Mouse (Mus musculus) bone marrow macrophage, adult 2 months (primary cell): Measurements from ENCODE around the gene Dis3l2. TPM values are rescaled to one million over a fixed set of nuclear protein-coding genes. Genes with fewer than 3 reads are reported as not detected.

ENCODE experiments used
- H3K27ac ChIP-seq: 2 replicates; pipeline ENCODE4 v1.5.1; 2012; ENCODE audit warnings: low read depth, low read length; ENCODE audit not compliant: insufficient read depth
- H3K4me1 ChIP-seq: 2 replicates; pipeline ENCODE4 v1.6.1; 2012; ENCODE audit warnings: low read length; ENCODE audit not compliant: control insufficient read depth, insufficient read depth
- H3K4me3 ChIP-seq: 2 replicates; pipeline ENCODE4 v1.5.1; 2012; ENCODE audit warnings: mild to moderate bottlenecking, low read length, moderate library complexity; ENCODE audit not compliant: insufficient read depth
- CTCF ChIP-seq: IDR thresholded peaks from 2 replicates; pipeline ENCODE4 v1.5.1; 2012; ENCODE audit warnings: low read depth, mild to moderate bottlenecking, low read length, moderate library complexity
- POLR2A ChIP-seq: IDR thresholded peaks from 2 replicates; pipeline ENCODE4 v1.6.1; 2012; ENCODE audit warnings: mild to moderate bottlenecking, low read depth, low read length, borderline replicate concordance
- polyA plus RNA-seq: library from polyadenylated mRNA; stranded (reverse); fragments of >200 nt; gene quantifications from 2 replicates; pipeline ENCODE4 v1.2.4, GENCODE M21; 2012; ENCODE audit not compliant: missing spikeins, insufficient read depth, insufficient read length

The Dis3l2 gene
- polyA plus RNA-seq, 1 experiment, result 13.8 TPM

GRCm38 (mm10) chr1:86878743-86879142, 175.1 kb downstream of the Dis3l2 start:
- Histone ChIP-seq H3K4me1 (no peaks in the 10 kb centered on the region), H3K27ac (no peak overlapping the region)
- no peak for TF ChIP-seq POLR2A
- TF ChIP-seq CTCF, result no peak

GRCm38 (mm10) chr1:86879547-86879946, 175.9 kb downstream of the Dis3l2 start:
- H3K4me1 ChIP-seq, result no peaks in the 10 kb centered on the region
- no peak overlapping the region for H3K4me3 ChIP-seq
- no peak for TF ChIP-seq POLR2A
- TF ChIP-seq CTCF, result no peak
- H3K27ac ChIP-seq, result no peak overlapping the region

More at GRCm38 (mm10) chr1:86878743-86879142, 175.1 kb downstream of the Dis3l2 start:
- no peak overlapping the region for H3K4me3 ChIP-seq

DNA sequence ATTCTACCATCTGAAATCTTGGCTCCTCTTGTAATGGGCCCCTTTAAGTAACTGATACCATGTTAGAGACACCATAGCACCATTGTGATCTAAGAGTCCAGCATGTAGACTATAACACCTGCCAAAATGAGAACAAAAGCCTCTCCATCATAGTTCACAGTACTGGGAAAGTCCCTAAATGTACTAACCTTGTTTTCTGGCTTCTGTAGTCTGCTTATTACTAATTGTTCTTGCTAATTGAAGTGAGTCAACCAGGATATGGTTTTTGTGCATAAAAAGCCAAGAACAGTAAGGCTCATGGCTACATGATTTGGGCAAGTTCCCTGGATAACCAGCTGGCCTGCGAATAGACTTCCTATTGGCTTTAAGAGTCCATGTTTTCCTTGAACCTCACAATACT, 183.5 kb downstream of the Dis3l2 start:
- TF ChIP-seq POLR2A (no peak), CTCF (no peak)
- no peak overlapping the region for H3K4me3 ChIP-seq
- no peak overlapping the region for H3K27ac ChIP-seq
- no peaks in the 10 kb centered on the region for H3K4me1 ChIP-seq

DNA sequence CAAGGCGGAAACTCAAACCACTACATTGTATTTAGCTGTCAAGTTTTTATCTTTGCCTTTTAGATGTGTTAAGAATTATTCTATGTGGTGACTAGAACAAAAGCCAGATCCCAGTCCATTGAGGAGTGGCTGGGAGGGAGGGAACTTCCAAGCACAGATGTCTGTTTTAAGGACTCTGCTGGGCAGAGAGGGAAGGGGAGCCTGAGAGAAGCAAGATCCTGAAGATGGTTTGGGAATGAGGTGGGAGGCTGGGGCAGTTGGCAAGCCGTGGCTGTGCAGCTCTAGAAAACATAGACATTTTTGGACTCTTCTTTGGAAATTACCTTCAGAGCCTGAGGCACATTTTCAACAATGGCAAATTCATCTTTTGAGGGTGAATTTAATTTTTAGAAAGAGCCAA, 208.9 kb downstream of the Dis3l2 start:
- no peak for TF ChIP-seq POLR2A
- TF ChIP-seq CTCF, result no peak
- Histone ChIP-seq H3K27ac (no peak overlapping the region), H3K4me3 (no peak overlapping the region), H3K4me1 (no peaks in the 10 kb centered on the region)

DNA sequence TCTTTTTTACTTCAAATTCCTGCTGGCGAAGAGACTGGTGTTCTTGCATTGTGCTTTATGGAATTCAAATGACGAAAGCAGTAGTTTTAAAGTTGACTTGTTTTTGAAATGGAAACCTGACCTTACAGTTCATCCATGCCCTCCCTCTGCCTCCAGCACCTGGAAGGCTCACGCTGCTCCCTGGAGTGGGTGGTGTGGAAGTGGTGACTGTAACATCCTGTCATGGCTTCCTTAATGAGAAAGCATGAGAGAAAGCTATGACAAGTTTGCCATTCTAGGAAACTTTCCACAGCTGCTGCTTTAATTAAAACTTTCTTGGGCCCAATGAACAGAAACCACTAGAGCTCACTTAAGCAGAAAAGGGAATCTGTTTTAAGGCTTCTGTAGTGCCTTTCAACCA, 210.3 kb downstream of the Dis3l2 start:
- Histone ChIP-seq H3K27ac (no peak overlapping the region), H3K4me3 (no peak overlapping the region), H3K4me1 (no peaks in the 10 kb centered on the region)
- TF ChIP-seq CTCF (no peak), POLR2A (no peak)

DNA sequence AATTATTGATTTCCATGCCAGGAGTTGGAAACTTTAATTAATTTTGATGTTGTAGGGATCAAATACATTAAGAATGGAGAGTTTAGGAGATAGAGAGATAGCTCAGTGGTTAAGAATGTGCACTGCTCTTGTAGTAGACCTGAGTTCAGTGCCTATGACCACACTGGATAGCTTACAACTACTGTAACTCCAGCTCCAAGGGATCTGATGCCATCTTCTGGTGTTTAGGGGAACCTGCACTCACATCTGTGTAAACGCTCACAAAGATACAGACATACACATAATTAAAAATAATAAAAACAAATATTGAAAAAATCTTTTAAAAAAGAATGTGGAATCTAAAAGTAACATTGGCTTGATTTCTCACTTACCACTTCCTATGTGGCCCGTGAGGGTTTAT, 211.1 kb downstream of the Dis3l2 start:
- Histone ChIP-seq H3K27ac (no peak overlapping the region), H3K4me3 (no peak overlapping the region), H3K4me1 (no peaks in the 10 kb centered on the region)
- TF ChIP-seq POLR2A, result no peak
- TF ChIP-seq CTCF, result no peak

- no peak overlapping the region for H3K27ac ChIP-seq
- H3K4me3 ChIP-seq, result no peak overlapping the region
- no peaks in the 10 kb centered on the region for H3K4me1 ChIP-seq
- no peak for TF ChIP-seq POLR2A
- no peak for TF ChIP-seq CTCF
Observed at GRCm38 (mm10) chr1:86916355-86916984, 212.9 kb downstream of the Dis3l2 start.

- no peaks in the 10 kb centered on the region for H3K4me1 ChIP-seq
- no peak overlapping the region for H3K27ac ChIP-seq
- H3K4me3 ChIP-seq, result no peak overlapping the region
- no peak for TF ChIP-seq CTCF
Observed at GRCm38 (mm10) chr1:86925776-86926175, 222.2 kb downstream of the Dis3l2 start.

DNA sequence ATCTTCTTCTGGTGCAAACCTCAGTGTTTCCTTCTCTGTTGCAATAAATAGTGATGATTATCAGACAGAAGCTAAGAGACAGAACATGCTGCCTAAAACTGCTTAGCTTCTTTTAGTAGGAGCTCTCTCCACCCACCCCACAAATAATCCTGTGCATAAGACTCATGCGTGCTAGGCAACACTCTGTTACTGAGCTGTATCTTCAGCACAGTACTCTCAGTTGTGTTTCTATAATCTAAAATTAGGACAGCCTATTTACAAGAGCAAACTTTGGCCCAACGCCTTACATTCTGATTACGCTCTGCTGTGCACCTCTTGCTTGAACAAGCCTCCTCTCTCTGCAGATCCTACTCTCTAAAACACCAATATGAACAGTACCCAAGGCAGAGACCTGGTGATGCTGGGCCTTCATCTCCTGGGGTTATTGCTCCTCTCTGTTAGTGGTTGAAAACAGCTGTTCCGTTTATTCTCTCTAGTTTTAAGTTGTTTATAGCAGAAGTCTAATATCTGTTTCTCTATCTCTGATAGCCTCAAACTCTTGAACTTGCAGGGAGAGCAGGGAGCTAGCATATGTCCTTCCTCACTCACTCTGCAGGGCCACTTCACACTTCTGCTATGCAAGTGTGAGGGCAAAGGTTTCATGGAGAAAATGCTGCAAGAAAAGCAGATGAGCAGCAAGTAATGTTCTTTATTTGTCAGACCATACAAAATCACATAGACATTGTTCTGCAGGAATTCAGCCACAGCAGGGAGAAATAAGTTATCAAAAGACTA, 228.2 kb downstream of the Dis3l2 start:
- Histone ChIP-seq H3K27ac (no peak overlapping the region), H3K4me1 (no peaks in the 10 kb centered on the region), H3K4me3 (no peak overlapping the region)
- no peak for TF ChIP-seq POLR2A
- no peak for TF ChIP-seq CTCF

DNA sequence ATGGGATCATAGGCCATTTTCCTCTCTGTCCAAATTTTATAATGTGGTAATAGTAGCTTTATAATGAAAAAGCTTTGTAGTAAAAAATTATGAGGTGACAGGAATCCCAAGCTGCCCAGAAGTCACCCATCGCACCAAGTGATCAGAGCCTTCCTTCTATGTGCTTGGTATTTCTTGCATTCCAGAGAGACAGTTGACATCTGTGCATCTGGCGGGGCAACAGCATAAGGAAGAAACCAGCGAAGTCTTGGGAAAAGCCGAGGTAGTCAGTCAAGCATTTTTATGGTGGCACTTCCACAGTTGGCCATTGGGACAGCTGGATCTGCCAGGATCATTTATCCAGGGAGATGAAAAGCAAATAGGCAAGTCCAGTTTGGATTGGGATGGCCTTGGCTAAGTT, 229.2 kb downstream of the Dis3l2 start:
- H3K4me3 ChIP-seq, result no peak overlapping the region
- TF ChIP-seq POLR2A (no peak), CTCF (no peak)
- H3K27ac ChIP-seq, result no peak overlapping the region
- no peaks in the 10 kb centered on the region for H3K4me1 ChIP-seq
